Mouse (Mus musculus) liver, adult (tissue): ENCODE measurements around the gene Sv2c.
"Not testable (repeated sequence)": the region's sequence is repeated elsewhere in the genome, so short reads cannot be mapped to it uniquely, and the experiment has no call there.

ENCODE experiments used
- GATA4 ChIP-seq: IDR thresholded peaks from 2 replicates; pipeline ENCODE4 v1.6.1; 2014; ENCODE audit warnings: mild to moderate bottlenecking, low read length; ENCODE audit not compliant: insufficient replicate concordance

Sv2c gene

DNA sequence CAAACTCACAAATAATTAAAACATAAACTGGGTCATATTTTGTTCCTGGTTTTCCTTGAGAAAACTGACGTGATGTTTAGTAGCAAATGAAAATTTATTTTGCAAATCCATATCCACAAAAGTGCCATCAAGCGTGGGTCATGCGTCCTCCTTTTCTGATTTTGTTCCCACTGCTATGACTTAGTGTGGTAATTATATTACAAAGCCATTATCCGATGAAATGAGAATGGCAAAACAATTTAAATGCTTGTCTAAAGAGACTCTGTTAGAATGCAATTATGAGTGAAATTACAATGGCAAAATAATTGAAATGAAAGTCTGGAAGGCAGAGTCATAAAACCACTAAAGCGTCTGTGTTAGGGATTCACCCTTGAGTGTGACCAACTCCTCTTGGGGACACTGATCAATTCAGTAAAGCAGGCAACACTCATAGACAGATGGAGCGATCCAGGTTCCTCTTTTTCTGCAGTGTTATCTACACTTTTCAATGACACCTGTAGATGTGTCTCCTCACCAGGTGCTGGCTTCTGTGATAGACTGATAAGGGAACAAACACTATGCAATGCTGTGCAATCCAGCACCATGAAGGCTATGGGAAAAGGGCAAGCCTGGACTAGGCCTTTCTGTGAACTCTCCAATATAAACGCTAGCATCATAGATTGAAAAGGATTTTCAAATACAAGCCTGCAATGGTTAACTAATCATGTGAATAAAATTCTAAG lies 46.6 kb downstream of the Sv2c start:
- TF ChIP-seq GATA4, result no peak

DNA sequence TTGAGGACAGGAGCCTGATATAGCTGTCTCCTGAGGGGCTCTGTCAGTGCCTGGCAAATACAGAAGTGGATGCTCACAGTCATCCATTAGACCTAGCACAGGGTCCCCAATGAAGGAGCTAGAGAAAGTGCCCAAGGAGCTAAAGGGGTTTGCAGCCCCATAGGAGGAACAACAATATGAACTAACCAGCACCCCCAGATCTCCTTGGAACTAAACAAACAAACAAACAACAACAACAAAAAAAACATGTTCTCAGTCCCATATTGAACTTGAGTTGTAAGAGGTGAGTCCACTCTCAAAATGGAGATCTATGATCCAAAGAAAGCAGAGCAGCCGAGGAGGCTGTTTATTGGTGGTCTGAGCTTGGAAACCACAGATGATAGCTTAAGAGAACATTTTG lies 50.6 kb downstream of the Sv2c start, which contains the start of gene Gm17190:
Gm17190 (plus strand) TSS at position 301 of the 400 bp plus-strand sequence.
- TF ChIP-seq GATA4, result not testable (repeated sequence)

GRCm38 (mm10) chr13:96081276-96081675 lies 51.1 kb downstream of the Sv2c start, which contains the start of gene Gm20075:
Gene Gm20075 (minus strand): TSS chr13:96081376.
- not testable (repeated sequence) for TF ChIP-seq GATA4

- TF ChIP-seq GATA4, result no peak
Observed at GRCm38 (mm10) chr13:96073555-96073954, 58.8 kb downstream of the Sv2c start.

- no peak for TF ChIP-seq GATA4
Observed at GRCm38 (mm10) chr13:96052755-96053154, 79.6 kb downstream of the Sv2c start.

- no peak for TF ChIP-seq GATA4
Observed at GRCm38 (mm10) chr13:96045396-96045795, 87.0 kb downstream of the Sv2c start.

DNA sequence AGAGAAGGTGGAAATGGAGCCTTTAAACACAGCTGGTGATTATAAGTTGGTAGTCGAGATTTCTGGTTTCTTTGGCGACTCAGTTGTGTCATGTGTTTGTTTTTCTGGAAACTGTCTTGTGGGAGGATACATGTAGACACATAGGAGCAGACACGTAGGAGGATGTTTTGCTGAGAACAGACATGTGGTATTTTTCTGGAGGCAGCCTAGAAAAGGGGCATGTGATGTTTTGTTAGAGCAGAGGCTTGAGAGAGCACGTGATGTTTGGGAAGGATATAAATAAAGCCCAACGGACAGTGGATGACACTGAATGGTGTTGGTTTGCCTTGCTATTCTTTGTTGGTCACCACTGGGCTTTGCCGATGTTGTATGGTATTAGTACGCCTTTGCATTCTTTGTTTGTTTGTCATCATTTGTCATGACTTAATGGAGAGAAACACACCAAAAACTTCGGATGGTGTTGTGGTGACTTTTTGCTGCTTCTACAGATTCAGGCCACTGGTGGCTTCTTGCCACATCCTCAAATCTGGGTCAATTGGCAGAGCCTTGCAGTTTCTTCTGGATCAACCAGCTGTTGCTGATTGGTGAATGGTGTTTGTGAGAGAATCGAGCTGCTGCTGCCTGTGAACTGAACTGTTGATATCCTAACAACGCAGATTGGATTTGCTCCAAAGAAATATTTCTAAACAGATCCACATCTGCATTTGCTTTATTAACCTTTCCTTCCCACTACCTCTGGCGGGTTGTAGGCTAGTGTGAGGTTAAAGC lies 91.9 kb downstream of the Sv2c start:
- TF ChIP-seq GATA4, result no peak

- no peak for TF ChIP-seq GATA4
Observed at GRCm38 (mm10) chr13:96039536-96039935, 92.8 kb downstream of the Sv2c start.

- no peak for TF ChIP-seq GATA4
Observed at GRCm38 (mm10) chr13:96030368-96031223, 101.8 kb downstream of the Sv2c start.

DNA sequence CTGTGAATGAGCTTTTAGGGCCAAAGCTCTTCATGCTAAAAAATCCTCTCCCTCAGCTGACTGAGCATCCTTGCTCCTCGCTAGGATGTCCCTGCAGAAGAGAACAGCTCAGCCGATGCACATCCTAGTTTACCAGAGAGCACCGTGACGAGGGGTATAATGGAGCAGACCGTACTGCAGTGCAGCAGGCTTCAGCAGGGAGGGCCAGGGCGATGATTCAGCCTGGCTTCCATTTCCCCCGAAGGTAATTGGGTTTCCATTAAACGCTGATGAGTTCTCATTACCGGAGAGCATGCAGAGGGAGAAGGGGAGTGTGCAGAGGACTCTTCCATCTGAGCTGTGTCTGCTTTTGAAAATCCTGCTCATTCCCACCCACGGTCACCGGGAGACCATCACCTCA lies 108.5 kb downstream of the Sv2c start:
- TF ChIP-seq GATA4, result no peak

GRCm38 (mm10) chr13:96015516-96015915 lies 116.9 kb downstream of the Sv2c start:
- no peak for TF ChIP-seq GATA4

DNA sequence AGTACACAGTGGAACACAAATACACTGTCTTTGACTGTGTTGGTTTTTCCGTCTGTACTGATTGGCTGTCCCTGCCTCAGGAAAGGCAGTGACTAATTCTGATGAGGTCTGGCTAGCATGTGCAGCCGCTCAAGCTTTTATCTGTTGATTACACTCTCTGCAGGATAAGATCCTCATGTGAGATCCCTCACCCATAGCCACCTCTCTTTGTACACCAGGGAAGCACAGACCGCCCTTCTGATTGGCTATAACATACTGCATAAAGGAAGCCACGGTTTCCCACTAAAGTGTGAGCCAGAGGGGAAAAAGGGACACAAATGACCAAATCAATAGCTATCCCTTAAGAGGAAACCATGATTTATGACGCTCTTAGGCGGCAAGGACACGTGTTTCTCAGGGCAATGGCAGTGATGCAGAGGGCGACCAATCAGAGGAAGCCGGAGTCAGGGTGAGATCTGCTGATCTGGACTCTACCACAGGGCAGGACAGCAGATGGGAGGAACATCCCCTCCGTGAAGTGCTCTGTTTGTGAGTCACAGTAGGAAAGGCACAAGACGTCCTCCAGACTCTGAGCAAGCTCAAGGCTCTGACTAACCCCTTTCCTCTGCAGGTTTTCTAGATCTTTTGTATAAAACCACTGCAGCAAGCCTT lies 121.4 kb downstream of the Sv2c start:
- TF ChIP-seq GATA4, result no peak

GRCm38 (mm10) chr13:96008975-96009374 lies 123.4 kb downstream of the Sv2c start:
- TF ChIP-seq GATA4, result no peak

- no peak for TF ChIP-seq GATA4
Observed at GRCm38 (mm10) chr13:96008154-96008553, 124.2 kb downstream of the Sv2c start.

DNA sequence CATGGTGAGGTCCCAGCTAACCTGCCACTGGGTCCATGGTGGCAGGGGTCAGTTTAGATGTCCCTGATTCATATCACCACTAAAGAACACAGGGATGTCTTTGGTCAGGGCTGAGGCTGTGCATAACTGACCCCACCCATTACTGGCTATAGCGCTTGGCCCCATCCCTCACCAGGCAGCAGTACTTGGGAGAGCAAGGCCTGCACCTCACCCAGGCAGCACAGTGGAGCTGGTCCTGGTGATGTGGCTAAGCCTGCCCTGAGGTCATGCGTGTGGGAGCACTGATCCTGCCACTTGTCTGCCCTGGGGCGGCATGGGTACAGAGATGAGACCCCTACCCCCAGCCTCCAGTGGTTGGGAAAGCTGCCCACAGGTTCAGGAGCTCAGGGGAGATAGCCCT lies 128.8 kb downstream of the Sv2c start:
- TF ChIP-seq GATA4, result no peak
